Comparison of ENCODE assay signal across 1 mouse cellular context in genomic region chr5:100753407-100753806, GRCm38 (mm10).
TF ChIP-seq lines count a peak whose summit lies in the region.

No protein-coding gene starts in this region.

TF ChIP-seq in CH12.LX, 34 proteins besides CTCF, POLR2A, EP300 and RAD21 (continued from another document):
- TF ChIP-seq ETS1 (conservative IDR thresholded peaks at IDR 0.05; ENCODE audit: low read depth, low read length) (peak; percentile 97), TCF12 (IDR thresholded peaks at IDR 0.05; ENCODE audit: low read depth, low read length) (peak; percentile 92), NELFE (IDR thresholded peaks at IDR 0.05; ENCODE audit: low read depth, low read length) (no peak), MEF2A (IDR thresholded peaks at IDR 0.05; ENCODE audit: borderline replicate concordance, low read depth, low read length) (peak; percentile 80; the same call in 1 of the 2 replicates), ZNF384 (IDR thresholded peaks at IDR 0.05; ENCODE audit: low read depth, low read length) (no peak), POLR2AphosphoS2 (IDR thresholded peaks at IDR 0.05; ENCODE audit: low read depth, low read length) (no peak), HCFC1 (IDR thresholded peaks at IDR 0.05; ENCODE audit: low read depth, low read length) (0 out of 2 replicates have a peak, but pooled peaks have one; percentile 24), MAZ (IDR thresholded peaks at IDR 0.05; ENCODE audit: low read depth, low read length) (0 out of 2 replicates have a peak, but pooled peaks have one; percentile 59), USF2 (conservative IDR thresholded peaks at IDR 0.05; ENCODE audit: low read depth, low read length) (no peak), UBTF (IDR thresholded peaks at IDR 0.05; ENCODE audit: low read depth, low read length) (no peak), E2F4 (IDR thresholded peaks at IDR 0.05; ENCODE audit: insufficient replicate concordance, low read depth, low read length) (no peak), JUN (IDR thresholded peaks at IDR 0.05; ENCODE audit: insufficient read depth, low read depth, low read length) (peak; percentile 64), CHD2 (IDR thresholded peaks at IDR 0.05; ENCODE audit: low read length) (peak; percentile 68; the same call in 1 of the 2 replicates), MYC (IDR thresholded peaks at IDR 0.05; ENCODE audit: low read depth, low read length) (peak; percentile 90), IRF4 (IDR thresholded peaks at IDR 0.05; ENCODE audit: low read depth, low read length) (peak; percentile 84), NRF1 (IDR thresholded peaks at IDR 0.05; ENCODE audit: low read depth, low read length) (no peak), KAT2A (IDR thresholded peaks at IDR 0.05; ENCODE audit: insufficient replicate concordance, low read length) (0 out of 2 replicates have a peak, but pooled peaks have one; percentile 26), ELF1 (IDR thresholded peaks at IDR 0.05; ENCODE audit: low read depth, low read length) (peak; percentile 17; the same call in 1 of the 2 replicates)
